Mouse (Mus musculus) heart, postnatal 25 days (tissue): Measurements from ENCODE around the gene Gpr108. TPM values are rescaled to one million over a fixed set of nuclear protein-coding genes. Genes with fewer than 3 reads are reported as not detected.
A peak's percentile ranks its signal among the peaks of the same experiment; 100 is the strongest.

Experiments
- DNase-seq: peaks from one replicate; pipeline ENCODE4 v3.0.0; 2022; ENCODE audit warnings: low spot score
- intact Hi-C: fragments of 180-260 bp; cut with DNase I; formaldehyde crosslinking; loops from one replicate; pipeline ENCODE4 v1.15.1; 2025
- total RNA-seq, 2 experiments: library from RNA; stranded (reverse); gene quantifications; 2 replicates each; pipeline ENCODE4 v1.2.3; 2021

Gene Gpr108
- total RNA-seq, 2 experiments from 2014 or later, result 26.1 to 29.5 TPM

DNA sequence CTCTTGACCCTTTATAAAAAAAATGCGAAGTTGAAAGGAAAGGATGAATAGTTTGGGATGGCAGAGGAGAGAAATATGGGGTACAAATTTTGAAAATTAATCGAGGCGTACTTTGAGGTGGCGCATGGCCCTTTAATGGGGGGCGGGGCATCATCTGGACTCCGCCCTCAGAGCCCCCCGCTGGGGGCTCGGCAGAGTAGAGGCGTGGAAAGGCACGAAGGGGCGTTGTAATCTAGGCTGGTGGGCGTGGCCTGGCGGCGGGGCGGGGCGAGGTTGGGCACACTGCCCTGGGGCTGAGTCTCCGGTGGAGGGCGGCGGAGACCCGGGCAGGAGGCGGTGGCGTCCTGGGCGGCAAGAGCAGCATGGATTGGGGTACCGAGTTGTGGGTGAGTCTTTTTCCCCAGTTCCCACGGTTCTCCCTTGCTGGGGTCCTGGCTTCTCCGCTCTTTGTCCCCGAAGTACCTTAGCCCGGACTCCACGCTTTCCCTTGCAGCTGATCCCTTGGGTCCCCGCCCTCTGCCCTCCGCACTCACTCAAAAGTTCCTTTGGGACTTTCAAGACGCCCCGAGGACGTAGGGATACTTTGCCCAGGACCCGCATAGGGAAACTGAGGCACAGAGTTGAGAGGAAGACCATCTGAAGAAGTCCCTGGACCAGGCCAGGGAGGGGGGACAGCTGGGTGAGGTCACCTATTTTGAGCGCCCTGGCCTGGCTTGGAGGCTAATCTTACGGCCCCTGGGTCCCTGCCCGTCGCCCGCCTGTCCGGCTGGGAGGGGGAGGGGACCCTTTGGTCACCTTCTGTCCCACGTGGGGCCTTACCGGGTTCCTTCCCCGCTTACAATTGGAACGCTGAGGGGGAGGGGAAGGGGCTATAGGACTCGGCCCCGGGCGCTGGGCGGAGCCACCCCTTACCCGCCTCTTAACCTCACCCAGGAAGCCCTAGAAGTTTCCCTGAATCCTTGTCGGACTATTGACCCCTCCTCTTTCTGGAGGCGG lies 1.2 kb upstream of the Gpr108 start, which contains the start of gene Trip10:
TSS of gene Trip10 (plus strand) at position 270 of the 996 bp plus-strand sequence.
- intact Hi-C loops, result loop anchor here (2.0 to 10.0 kb wide), 2 partner anchors 25 to 435 kb away; no protein-coding TSS in a partner anchor
- peak; percentile 94 for DNase-seq

DNA sequence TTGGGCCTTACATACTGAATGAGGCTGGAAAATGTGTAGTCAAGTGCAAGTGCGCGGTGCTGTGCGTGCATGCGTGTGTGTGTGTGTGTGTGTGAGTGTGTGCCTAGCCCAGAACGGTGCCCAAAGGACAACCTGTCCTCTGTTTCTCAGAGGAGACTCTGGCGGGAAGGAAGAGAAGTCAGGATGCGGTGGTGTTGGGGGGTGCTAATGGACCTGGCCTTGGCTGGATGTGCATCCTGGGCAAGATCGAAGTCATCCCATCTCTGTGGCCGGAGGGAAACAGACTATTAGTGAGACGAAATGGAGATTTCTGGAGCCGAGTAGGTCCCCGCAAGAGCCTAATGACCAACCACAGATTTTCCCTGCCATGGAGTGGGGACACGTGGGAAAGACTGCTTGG lies 525 bp upstream of the Gpr108 start:
- no peak for DNase-seq
- intact Hi-C loops, result no loop called here

DNA sequence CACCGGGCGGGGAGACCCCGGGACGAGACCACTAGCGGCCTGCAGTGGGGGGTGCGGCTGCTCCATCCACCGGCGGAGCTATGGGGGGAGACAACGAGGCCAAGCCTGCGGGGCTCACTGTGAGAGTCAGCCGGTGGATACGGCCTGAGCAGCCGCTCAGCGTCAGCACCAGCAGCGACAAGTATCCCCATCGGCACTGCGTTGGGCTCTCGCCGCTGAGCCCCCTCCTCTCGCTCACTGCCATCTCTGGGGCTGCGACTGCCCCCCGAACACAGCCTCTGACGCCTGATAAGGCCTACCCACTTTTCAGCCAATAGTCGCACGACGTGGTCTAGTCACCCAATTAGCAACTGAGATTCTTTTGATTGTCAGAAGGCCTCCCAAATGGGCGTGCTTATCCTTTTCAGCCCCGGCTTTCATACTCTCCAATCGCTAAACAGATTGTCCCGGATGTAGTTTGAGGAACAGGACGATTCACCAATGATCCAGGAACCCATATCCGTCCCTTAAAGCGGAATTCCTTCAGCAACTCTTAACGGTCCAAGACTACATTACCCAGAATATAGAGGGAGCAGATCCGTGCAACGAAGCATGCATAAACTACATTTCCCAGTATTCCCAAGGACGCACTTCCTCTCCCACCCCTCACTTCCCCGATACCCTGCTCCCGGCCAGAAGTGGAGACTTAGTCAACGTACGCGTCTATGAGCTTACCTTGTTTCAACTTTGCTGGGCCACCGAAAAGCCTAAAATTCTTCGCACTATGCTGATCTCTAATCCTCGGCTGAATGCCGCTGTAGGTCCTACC lies 649 bp downstream of the Gpr108 start:
- peak; percentile 96 for DNase-seq
- intact Hi-C loops, result no loop called here

DNA sequence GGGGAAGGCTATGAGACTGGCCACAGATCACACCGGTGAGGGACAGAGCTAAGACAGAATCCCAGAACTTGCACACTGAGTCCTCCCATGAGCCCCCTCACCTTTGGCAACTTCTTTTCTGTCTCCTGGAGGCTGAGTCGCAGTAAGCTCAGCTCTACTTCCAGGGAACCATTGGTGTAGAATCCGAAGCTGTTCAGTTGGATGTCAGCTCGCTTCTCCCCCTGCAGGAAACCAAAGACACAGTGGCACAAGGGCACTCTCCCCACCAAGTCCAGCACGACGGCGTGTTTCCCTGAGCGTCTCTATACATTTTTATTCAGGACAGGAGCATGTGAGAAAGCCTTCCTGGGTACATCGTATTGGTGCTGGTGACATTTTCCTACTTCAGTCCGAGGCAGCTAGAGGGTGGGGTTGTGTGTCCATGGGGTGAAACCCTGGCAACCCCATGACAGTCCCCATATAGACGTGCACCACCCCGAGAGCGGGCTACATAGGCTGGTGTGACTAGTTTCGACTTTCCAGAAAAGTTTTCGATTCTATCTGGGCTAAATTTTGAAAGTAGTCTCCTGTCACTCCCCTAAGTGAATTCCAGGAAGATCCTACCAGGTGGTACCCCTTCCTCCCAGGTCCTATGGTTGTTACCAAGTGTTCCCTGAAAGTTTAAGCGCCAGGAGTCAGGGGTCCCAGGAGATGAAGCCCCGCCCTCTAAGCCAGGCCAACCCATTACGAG lies 1.4 kb downstream of the Gpr108 start:
- intact Hi-C loops, result no loop called here
- DNase-seq, result no peak

DNA sequence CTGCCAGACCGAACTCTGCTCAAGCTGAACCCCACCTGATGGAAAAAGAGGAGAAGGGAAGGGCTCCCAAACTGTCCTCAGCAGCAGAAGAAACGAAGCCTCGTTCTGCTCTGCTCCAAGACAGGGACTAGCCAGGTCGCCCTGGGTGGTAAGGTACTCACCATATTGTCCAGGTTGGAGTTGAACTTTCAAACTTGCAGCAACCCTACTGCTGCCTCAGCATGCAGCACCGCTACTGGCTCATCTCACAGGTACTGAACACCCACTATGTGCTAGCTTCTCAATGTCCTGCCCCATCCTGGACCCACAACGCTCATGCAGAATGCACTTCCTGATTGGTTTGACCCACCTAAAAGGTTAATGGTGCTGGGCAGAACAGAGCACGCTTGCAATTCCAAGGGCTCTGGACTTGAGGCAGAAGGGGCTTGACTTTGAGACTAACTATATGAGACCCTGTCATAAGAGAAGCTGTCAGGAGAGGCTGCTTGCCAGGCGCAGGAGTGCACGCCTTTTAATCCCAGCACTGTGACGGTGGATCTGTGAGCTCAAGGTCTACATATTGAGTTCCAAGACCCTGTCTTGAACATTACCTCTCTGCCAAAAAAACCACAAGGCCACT lies 2.8 kb downstream of the Gpr108 start:
- no peak for DNase-seq
- intact Hi-C loops, result no loop called here

DNA sequence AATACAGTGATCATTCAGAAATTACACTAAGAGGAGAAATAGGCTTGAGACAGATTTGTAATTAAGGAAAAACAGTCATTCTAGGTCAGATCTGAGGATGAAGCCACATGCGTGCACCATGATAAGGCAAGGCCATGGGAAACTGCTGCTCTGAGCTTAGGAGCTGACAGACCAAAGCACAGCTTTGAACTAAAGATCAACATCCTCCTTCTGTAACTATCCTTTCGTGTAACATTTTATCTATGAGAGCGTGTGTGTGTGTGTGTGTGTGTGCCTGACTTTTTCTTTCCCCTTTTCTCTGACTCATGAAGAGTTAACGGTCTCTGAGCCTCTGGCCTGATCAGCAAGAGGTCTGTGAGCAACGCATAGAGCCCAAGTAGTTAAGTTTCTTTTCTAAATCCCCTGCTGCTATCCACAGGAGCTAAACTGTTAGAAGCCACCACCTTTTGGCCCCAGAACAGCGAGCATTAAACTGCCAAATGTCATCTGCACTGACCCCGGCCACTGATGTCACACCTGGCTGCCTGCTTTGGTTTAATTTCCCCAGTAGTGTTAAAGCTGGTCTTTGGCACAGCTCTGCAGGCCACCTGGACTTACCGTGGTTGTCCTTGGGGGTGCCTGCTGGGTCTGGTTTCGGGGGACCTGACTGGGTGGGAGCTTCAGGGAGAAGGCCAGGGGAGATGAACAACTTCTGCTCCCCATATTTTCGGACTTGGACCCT lies 4.4 kb downstream of the Gpr108 start:
- DNase-seq, result no peak
- intact Hi-C loops, result no loop called here

DNA sequence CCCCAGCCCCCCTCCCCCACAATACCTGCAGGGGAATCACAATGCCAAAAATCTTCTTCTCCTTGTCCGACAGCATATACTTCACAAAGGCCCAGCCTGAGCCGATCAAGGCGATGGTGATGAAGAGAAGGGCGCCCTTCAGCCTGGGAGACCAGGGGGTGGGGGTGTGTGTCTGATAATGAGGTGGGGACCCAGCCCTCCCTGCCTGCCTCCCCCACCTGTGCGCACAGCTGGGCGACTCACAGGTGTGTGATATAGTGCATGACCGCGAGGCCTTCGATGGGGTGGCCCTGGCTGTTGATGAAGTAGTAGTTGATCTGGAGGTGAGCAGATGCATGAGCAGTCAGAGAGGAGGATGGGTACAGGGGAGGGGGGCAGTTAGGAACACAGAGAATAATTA lies 11.1 kb downstream of the Gpr108 start:
- intact Hi-C loops, result no loop called here
- DNase-seq, result no peak

DNA sequence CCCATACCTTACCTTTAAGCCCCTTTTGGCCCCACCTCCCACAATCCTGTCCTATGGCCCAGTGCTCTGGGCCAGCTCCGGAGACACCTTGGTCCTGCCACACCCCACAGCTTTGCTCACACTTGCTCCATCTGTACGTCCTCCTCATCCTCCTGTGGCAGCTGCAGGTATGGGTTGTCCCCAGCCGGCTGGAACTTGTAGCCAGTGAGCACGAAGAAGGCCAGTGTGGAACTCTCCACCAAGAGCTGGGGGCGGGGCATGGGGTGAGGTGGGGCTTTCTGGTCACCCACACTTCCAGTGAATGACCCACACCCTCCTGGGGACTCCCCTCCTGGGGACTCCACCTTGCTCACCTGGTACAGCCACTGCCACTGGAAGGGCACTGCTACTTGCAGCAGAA lies 12.4 kb downstream of the Gpr108 start:
- intact Hi-C loops, result no loop called here
- no peak for DNase-seq

DNA sequence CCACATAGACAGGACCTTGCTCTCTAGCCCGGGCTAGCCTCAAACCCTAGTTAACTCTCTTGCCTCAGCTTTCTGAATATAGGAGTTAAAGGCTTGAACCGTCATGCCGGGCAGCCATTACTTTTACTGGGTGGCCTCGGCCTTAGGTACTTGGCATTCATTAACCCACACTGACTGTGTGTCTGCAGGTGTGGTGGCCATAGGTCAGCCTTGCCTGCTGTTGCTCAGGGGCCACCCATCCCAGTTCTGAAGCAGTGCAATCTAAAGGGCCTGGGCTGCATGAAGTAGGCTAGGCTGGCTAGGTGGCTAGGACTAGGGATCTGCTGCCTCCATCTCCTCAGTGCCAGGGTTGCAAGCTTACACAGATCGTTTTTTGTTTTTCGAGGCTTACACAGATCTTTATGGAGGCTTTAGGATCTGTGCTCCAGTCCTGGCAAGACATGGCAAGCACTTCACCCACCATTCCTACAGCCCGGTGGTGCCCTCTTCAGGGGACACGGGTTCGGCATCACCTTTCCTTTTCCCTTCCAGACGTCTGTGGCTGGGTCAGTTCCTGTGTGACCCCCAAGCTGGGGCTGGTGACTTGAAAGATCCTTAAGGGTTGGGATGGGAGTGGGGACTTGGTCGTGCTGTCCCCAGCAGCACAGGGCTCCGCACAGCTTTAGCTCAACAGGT lies 13.9 kb downstream of the Gpr108 start:
- no peak for DNase-seq

DNA sequence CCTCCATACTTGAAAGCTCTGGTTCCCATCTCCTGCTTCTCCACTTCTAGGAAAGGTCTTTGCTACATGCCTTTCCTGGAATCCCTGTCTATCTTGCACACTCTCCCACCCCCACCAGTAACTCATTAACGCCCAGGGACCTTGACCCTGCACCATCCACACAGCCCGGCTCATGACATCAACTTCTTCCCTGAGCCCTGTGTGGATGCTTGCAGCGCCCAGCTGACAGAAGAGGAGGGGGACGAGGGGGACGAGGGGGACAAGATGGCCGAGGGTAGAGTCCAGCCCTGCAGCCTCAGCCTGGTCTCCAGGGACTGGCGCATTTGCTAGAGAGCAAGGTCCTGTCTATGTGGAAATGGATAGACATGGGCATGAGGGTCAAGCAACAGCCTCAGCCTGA lies 15.2 kb downstream of the Gpr108 start:
- no peak for DNase-seq
- intact Hi-C loops, result no loop called here

More for the DNA sequence above, 13.9 kb downstream of the Gpr108 start:
- intact Hi-C loops, result no loop called here

DNA sequence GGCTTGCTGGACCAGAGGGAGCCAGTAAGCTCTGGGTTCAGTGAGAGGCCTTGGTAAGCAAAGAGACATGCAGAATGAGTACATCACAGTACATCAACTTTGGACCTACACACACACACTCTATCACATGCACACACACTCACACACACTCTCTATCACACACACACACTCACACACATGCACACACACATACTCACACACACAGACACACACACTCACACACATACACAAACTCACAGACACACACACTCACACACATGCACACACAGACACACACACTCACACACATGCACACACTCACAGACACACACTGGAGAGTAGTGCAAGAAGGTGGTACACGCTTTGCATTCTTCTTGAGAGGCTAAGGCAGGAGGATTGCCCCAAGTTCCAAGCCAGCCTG lies 16.0 kb downstream of the Gpr108 start:
- no peak for DNase-seq
- intact Hi-C loops, result no loop called here

DNA sequence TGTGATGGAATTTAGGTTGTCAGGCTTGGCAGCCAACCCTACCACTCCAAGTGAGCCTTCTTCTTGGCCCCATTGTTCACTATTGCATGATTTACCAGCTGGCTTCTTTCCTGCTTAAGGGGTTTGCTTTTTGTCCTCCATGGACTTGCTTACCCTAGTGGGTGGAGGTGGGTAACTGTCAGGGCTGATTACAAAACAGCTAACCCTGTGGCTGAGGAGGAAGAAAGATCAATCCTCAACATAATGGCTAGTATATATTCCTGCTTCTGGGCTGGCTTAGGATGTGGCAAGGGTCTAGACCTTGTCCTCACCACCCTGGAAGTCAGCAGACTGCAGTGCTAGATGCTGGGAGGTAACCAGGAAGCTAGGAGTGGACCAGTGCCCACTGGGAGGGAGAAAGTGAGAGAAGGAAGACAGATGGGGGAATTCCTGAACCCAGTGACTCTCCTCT lies 16.9 kb downstream of the Gpr108 start:
- DNase-seq, result no peak
- intact Hi-C loops, result no loop called here

DNA sequence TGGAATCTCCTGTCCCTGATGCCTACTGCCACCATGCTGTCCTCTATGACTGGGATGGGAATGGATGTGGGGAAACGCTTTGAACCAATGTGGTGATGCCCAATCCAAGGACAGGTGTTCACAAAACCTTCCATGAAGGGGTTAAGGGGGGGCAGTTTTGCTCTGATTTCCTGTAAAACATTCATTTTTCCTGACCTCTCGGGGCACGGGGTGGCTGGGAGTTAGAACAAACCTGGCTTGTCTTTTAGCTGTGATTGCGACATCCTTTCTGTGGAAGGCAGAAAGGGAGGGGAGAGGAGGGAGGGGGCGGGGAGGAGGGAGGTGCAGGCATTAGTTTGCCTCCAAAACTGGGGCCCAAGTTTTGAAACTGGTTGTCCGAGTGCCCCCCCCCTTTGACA lies 17.5 kb downstream of the Gpr108 start:
- intact Hi-C loops, result no loop called here
- no peak for DNase-seq

DNA sequence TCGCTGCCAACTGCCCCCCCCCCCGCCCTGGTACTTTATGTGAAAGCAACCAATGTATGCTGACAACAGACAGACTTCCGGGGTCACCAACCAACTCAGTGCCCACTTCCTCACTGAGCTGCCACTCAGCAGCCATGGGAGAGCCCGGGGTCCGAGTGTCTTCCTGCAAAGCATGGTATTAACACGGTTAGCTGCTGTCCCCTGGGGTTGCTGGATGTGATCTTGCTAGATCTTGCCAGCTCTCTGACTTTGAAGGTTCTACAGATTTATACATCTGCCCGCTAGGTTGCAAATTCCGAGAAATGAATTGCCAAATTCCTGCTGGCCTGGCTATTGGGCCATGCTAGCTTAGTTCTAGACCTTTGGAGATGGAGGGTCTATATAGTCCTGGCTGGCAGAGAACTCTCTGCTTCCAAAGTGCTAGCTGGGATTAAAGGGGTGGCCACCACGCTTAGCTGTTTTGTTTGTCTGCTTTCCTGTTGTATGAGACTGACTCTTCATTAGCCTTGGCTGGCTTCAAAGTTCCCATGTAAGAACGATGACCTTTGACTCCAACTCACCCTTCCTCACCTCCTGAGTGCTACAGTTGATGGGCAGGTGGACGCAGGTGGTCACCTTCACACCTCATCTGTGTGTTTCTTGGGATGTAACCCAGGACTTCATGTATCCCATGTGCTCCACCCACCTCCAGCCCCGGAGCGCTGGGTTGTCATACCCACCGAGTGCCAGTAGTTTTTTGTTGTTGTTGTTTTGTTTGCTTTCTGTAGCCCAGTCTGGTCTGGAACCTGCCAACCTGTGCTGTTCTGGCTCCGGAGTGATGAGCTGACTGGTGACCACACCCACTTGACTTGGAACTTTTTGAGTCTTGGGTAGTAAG lies 18.2 kb downstream of the Gpr108 start:
- DNase-seq, result no peak
- intact Hi-C loops, result no loop called here

DNA sequence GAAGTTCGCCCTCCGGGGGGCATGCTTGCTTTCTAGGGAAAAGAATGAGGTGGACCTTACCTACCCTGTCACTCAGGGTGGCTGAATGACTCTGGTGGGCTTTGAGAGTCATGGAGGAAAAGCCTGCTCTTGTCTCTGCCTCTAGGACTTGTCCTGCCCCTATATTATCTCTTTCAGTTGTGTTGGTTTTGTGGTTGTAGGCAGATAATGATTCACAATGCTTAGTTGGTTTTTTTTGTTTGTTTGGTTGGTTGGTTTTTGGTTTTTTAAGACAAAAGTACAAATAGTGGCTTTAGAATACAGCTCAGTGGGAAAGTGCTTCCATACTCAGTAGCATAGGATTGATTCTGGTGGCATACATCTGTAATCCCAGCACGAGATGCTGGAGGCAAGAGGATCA lies 19.4 kb downstream of the Gpr108 start:
- no peak for DNase-seq
- intact Hi-C loops, result no loop called here

DNA sequence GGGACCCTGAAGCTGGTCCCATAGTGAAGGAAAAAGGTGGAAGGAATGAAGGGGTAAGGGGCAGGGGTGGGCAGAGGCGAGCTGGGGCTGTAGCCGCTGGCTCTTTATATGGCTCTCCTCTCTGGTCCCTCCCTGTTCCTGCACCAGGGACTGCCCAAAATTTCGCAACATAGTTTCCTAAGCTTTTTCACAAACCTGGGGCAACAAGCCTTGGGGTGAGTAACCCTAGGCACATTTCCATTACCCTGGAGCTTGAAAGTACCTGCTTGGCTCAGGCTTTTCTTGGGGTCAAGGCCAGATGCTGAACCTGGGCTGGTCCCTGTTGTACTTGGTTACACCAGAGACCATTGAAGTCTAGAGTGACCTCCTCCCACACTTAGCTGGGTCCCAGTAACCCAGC lies 20.2 kb downstream of the Gpr108 start, which contains the start of gene C3:
TSS of gene C3 (minus strand) at position 123 of the 400 bp plus-strand sequence.
- DNase-seq, result no peak
- intact Hi-C loops, result no loop called here

DNA sequence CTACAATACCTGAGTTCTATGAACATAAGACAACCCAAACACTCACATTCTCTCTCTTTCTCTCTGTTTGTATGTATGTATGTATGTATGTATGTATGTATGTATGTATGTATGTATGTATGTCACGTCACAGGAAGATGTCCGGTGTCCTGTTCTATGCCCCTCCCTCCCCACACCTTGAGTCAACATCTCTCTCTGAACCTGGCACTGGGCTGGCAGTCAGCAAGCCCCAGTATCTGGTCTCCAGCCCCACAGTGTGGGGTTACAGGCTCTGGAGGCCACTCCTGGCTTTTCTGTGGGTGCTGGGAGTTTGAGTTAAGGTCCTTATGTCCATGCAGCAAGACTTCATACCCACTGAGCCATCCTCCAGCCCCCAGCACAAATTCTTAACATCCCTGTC lies 20.8 kb downstream of the Gpr108 start:
- DNase-seq, result no peak
- intact Hi-C loops, result no loop called here
